Mouse (Mus musculus): ENCODE results near the gene 4930556J24Rik. TPM values are rescaled to one million over a fixed set of nuclear protein-coding genes. Genes with fewer than 3 reads are reported as not detected.
A peak's percentile ranks its signal among the peaks of the same experiment; 100 is the strongest.

Gene 4930556J24Rik
- total RNA-seq, 1 experiment from 2014 or later, result not detected

- ATAC-seq (replicated peaks in 1 of 2; ENCODE audit: insufficient read depth in 1 of 2, low FRiP score in 2 of 2, low TSS enrichment in 1 of 2, low read depth in 1 of 2, poor library complexity in 2 of 2, severe bottlenecking in 2 of 2), result no peak
These were observed 65.9 kb downstream of the 4930556J24Rik start for GRCm38 (mm10) chr11:3910513-3911310.

DNA sequence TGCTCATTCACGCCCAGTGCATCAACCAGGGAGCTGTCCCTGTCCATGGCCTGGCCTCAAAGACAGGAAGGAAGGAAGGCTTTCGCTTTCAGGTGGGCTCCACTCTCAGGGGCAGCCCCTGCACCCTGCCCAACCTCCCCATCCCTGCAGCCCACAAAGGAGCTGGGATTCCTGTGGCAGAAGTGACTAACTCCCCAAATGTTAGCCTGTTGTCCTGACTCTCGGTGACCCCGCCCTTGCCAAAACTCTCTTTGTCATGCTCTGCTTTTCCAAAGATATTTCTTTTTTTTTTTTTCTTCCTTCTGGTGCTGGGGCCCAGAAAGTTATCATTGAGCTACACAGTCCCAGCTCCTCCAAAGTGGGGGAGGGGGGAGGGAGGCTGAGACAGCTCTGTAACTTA lies 67.3 kb downstream of the 4930556J24Rik start:
- no peak for ATAC-seq (replicated peaks in 1 of 2; ENCODE audit: insufficient read depth in 1 of 2, low FRiP score in 2 of 2, low TSS enrichment in 1 of 2, low read depth in 1 of 2, poor library complexity in 2 of 2, severe bottlenecking in 2 of 2)

- ATAC-seq (replicated peaks in 1 of 2; ENCODE audit: insufficient read depth in 1 of 2, low FRiP score in 2 of 2, low TSS enrichment in 1 of 2, low read depth in 1 of 2, poor library complexity in 2 of 2, severe bottlenecking in 2 of 2), result no peak
These were observed 71.1 kb downstream of the 4930556J24Rik start for GRCm38 (mm10) chr11:3905446-3905845.

DNA sequence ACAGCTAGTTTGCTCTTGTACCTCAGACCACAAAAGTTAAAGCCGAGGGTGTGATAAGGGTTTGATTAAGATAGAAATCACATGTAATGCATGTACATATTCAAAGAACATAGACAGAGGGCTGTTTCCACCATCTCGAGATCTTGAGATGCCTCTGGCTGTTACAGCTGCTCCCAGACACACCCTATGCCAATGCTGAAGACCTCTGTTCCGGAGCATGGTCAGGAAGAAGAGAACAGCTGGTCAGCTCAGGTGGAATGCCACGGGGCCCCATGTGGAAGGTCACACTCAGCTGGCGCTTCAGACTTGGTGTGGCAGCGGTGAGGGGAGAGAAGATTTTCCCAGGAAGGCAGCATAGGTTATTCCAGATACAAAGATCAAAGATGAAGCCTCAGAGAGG lies 71.9 kb downstream of the 4930556J24Rik start:
- ATAC-seq (replicated peaks in 1 of 2; ENCODE audit: insufficient read depth in 1 of 2, low FRiP score in 2 of 2, low TSS enrichment in 1 of 2, low read depth in 1 of 2, poor library complexity in 2 of 2, severe bottlenecking in 2 of 2), result no peak

- ATAC-seq (replicated peaks in 1 of 2; ENCODE audit: insufficient read depth in 1 of 2, low FRiP score in 2 of 2, low TSS enrichment in 1 of 2, low read depth in 1 of 2, poor library complexity in 2 of 2, severe bottlenecking in 2 of 2), result peak; percentile 51 to 71; a peak in 3 of 4 replicates
These were observed 73.5 kb downstream of the 4930556J24Rik start for GRCm38 (mm10) chr11:3903046-3903445.

DNA sequence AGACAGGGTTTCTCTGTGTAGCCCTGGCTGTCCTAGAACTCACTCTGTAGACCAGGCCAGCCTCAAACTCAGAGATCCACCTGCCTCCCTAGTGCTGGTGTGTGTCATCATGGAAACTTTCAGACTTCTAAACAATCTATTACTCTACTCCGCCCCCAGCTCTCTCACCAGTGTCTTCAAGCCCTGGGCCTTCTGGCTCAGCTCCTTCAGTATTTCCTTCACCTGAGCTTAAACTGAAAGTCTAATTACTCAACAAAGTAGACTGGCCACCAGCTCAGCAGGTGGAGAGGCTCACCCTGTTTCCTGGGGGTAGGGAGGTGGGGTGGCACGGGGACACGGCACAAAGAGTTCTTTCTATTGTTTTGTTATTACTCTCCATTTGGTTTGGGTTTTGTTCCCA lies 74.1 kb downstream of the 4930556J24Rik start:
- ATAC-seq (replicated peaks in 1 of 2; ENCODE audit: insufficient read depth in 1 of 2, low FRiP score in 2 of 2, low TSS enrichment in 1 of 2, low read depth in 1 of 2, poor library complexity in 2 of 2, severe bottlenecking in 2 of 2), result no peak

DNA sequence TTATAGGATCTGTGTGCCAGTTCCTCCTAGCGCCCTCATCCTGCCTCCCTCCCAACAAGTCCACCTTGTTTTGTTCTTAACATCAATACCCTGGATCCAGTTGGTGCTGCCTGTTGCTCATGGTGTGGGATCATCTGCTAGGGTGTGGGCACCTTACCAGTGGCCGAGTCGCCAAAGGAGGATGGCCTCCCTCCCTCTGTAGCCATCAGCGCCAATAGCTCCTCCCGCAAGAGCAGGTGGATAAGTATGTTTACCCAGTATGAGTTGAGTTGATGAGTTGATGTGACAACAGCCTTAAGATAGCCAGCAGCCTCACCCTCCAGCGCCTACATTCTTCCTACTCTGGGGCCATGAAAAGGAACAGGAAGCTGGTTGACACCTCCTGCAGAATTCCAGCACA lies 76.3 kb downstream of the 4930556J24Rik start:
- no peak for ATAC-seq (replicated peaks in 1 of 2; ENCODE audit: insufficient read depth in 1 of 2, low FRiP score in 2 of 2, low TSS enrichment in 1 of 2, low read depth in 1 of 2, poor library complexity in 2 of 2, severe bottlenecking in 2 of 2)

DNA sequence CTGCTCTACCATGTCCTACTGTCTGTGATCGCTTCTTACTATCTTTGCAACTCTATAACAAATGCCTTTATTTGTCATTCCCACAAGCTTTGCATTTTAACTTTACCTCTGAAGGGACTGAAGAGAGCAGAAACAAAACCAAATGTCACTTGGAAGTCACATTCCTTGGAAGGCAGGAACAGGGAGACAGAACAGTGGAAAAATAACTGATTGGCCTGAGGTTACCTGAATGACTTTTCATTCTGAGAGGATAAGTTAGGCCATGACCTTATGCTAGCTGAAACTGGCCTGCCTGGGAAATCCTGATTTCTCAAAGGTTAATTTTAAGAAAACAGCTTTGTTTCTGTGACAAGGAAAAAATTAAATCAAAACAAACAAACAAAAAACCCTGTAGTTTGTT lies 80.6 kb downstream of the 4930556J24Rik start:
- ATAC-seq (replicated peaks in 1 of 2; ENCODE audit: insufficient read depth in 1 of 2, low FRiP score in 2 of 2, low TSS enrichment in 1 of 2, low read depth in 1 of 2, poor library complexity in 2 of 2, severe bottlenecking in 2 of 2), result no peak

GRCm38 (mm10) chr11:3895458-3895857 lies 81.1 kb downstream of the 4930556J24Rik start:
- ATAC-seq (replicated peaks in 1 of 2; ENCODE audit: insufficient read depth in 1 of 2, low FRiP score in 2 of 2, low TSS enrichment in 1 of 2, low read depth in 1 of 2, poor library complexity in 2 of 2, severe bottlenecking in 2 of 2), result 0 out of 4 replicates have a peak, but pooled peaks have one; percentile 12 to 14

DNA sequence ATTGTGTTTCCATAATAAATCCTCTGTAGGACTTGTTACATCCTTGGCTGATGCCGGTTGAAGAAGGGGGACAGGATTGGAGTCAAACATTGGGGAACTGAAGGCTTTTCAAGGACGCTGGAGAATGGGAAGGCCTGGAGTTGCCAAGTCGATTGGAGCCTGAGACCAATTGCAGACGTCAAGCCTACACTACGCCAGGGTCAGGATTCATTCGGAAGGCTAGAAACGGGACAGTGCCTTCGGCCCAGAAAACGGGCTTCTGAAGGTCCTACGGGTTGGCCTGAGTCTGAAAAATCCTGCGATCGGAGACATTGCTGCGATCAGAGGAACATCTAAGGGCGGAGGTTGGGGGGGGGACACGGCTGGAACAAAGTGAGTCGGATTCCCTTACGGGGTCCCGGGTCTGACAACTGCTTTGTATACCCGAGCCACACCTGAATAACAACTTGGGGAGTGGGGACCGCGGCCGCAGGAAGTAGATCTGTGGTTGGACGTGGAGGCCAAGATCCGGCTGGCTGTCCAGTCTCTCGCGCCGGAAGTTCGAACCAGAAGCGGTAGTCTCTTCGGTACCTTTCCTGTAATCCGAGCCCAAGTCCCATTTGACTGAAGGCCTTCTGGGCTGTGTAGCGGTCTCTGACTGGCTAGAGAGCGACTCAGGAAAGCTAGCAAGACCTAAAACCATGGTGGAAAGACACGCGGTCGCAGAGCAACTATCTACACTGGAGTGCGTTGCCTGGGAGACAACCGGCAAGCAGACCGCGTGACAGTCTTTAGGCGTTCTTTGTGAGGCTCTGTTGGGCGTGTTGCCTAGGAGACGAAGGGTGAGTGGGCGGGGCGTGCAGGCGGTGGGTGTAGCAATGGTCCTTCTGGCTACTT lies 81.9 kb downstream of the 4930556J24Rik start, which contains the start of the genes 4921536K21Rik and Dusp18:
Gene 4921536K21Rik, minus strand, starts transcription at position 693 of the 876 bp plus-strand sequence.
Gene Dusp18, plus strand, starts transcription at position 835 of the 876 bp plus-strand sequence.
- peak; percentile 97 to 98 for ATAC-seq (replicated peaks in 1 of 2; ENCODE audit: insufficient read depth in 1 of 2, low FRiP score in 2 of 2, low TSS enrichment in 1 of 2, low read depth in 1 of 2, poor library complexity in 2 of 2, severe bottlenecking in 2 of 2)

DNA sequence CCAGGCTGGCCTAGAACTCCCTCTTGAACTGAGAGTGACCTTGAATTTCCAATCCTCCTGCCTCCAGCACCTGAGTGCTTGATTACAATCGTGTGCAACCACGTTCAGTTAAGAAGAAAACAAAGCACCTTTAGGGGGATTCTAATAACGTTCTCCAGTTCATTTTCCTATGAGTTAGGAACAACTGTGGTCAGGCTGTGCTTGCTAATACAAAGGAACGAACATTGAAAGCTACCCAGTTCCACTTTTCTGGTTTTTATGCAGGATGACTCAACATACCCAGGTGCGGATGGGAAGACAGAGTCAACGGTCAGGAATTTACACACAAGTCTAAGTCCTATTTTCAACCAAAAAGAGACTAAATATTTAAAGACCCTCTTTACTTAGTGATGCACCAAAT lies 82.6 kb downstream of the 4930556J24Rik start:
- ATAC-seq (replicated peaks in 1 of 2; ENCODE audit: insufficient read depth in 1 of 2, low FRiP score in 2 of 2, low TSS enrichment in 1 of 2, low read depth in 1 of 2, poor library complexity in 2 of 2, severe bottlenecking in 2 of 2), result no peak

Other genes starting within 250 kb of the 4930556J24Rik start
- 0.81 TPM in 1 of 2 replicates, not detected in the other for gene Osbp2, start 112.9 kb downstream of the 4930556J24Rik start, total RNA-seq (2017)
- gene 4921536K21Rik, start 81.7 kb downstream of the 4930556J24Rik start, total RNA-seq (2017), result 0.31 TPM in 1 of 2 replicates, not detected in the other
- gene Dusp18, start 81.5 kb downstream of the 4930556J24Rik start, total RNA-seq (2017), result 0.79 and 1.3 TPM in 2 replicates
- gene Slc35e4, start 62.1 kb downstream of the 4930556J24Rik start, total RNA-seq (2017), result 3.3 and 4.1 TPM in 2 replicates
- 15.0 and 21.2 TPM in 2 replicates for gene Tcn2, start 44.6 kb downstream of the 4930556J24Rik start, total RNA-seq (2017)
- gene Pes1, start 12.8 kb downstream of the 4930556J24Rik start, total RNA-seq (2017), result 117 and 128 TPM in 2 replicates
- gene Gal3st1, start 6.9 kb upstream of the 4930556J24Rik start, total RNA-seq (2017), result 0.38 and 2.2 TPM in 2 replicates
- gene Sec14l4, start 54.7 kb upstream of the 4930556J24Rik start, total RNA-seq (2017), result not detected in 2 replicates
- gene Sec14l3, start 88.1 kb upstream of the 4930556J24Rik start, total RNA-seq (2017), result not detected in 2 replicates
- 5.5 and 15.3 TPM in 2 replicates for gene Mtfp1, start 118.7 kb upstream of the 4930556J24Rik start, total RNA-seq (2017)
- gene Sec14l2, start 146.6 kb upstream of the 4930556J24Rik start, total RNA-seq (2017), result 3.1 and 5.9 TPM in 2 replicates
- gene Rnf215, start 158.4 kb upstream of the 4930556J24Rik start, total RNA-seq (2017), result 13.8 and 28.8 TPM in 2 replicates
- 1.6 and 2.8 TPM in 2 replicates for gene Ccdc157, start 183.5 kb upstream of the 4930556J24Rik start, total RNA-seq (2017)
- 34.0 and 48.0 TPM in 2 replicates for gene Sf3a1, start 183.6 kb upstream of the 4930556J24Rik start, total RNA-seq (2017)
- 9.6 and 13.6 TPM in 2 replicates for gene Tbc1d10a, start 210.0 kb upstream of the 4930556J24Rik start, total RNA-seq (2017)
- gene Castor1, start 241.4 kb upstream of the 4930556J24Rik start, total RNA-seq (2017), result 1.9 TPM in 2 replicates

All from hematopoietic stem cell, adult 5-6 weeks (primary cell).